Mouse (Mus musculus): ENCODE measurements around the gene Rgs9. TPM values are rescaled to one million over a fixed set of nuclear protein-coding genes. Genes with fewer than 3 reads are reported as not detected.
"Not testable (repeated sequence)": the region's sequence is repeated elsewhere in the genome, so short reads cannot be mapped to it uniquely, and the experiment has no call there.

Rgs9 gene
- polyA plus RNA-seq, 1 experiment: 19.7 TPM

DNA sequence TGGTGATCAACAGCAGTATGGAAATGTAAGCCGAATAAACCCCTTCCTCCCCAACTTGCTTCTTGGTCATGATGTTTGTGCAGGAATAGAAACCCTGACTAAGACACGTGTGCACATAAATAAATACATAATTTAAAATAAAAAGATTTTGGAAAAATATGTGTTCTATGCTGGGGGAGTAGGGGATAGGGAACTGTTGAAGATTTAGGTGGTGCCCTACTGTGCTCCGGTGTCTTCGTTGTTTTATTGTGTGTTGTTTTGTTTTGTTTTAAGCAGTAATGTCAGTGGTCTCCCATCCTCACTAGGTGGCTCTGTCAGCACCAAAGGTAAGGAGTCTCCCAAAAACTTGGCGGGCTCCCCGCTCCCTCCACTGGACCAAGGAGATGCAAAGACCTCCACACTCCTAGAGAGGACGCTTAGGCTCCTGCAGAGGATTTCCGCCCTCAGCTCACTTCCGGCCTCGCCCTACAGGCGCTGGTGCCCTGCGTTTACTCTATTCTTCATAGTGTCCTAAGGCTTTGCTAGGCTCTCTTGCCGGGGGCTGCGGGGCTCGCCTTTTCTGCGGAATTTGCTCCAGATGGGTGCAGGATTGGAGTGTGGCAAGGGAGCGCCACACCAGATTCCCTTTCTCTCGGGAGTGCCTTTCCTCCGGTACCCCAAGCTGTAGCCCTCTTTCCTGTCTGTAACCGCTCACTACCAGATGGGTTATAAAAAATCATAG lies 14.1 kb upstream of the Rgs9 start:
- peak; percentile 41 to 87 for DNase-seq (ENCODE audit: extremely low spot score in 1 of 2, low spot score in 1 of 2)

DNA sequence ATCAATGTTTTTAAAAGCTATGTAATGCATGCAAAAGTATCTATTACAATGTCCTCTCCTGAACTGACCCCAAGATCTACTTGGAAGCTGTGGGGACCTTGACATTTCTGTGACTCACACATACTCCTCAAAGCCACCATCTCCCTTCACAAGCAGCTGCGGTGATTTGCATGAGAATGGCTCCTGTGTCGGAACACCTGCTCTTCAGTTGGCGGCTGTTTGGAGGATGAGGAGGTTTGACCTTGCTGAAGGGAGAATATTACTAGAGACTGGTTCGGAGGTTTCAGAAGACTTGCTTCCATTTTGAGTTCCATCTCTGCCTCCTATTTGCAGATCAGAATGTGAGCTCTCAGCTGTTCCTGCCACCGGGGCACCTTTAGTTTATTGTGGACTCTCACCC lies 7.8 kb upstream of the Rgs9 start:
- DNase-seq (ENCODE audit: extremely low spot score in 1 of 2, low spot score in 1 of 2): no peak

DNA sequence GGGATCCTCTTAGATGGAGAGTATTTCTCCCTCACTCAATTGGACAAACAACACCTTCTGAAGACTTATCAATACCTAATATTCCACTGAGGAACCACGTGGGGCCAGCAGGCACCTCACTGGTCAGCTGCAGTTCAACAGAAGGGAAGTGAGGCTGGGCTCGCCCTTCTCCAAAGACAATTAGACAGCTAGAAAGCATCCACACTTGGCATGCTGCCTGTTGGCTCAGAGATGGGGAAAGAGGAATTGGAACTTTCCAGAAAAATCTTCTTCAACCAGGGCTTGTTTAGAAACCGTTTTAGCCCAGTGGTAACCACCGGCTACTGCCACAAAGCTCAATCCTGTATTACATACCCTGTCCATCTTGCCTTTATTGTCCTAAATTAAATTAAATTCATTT lies 4.4 kb upstream of the Rgs9 start:
- no peak for DNase-seq (ENCODE audit: extremely low spot score in 1 of 2, low spot score in 1 of 2)

DNA sequence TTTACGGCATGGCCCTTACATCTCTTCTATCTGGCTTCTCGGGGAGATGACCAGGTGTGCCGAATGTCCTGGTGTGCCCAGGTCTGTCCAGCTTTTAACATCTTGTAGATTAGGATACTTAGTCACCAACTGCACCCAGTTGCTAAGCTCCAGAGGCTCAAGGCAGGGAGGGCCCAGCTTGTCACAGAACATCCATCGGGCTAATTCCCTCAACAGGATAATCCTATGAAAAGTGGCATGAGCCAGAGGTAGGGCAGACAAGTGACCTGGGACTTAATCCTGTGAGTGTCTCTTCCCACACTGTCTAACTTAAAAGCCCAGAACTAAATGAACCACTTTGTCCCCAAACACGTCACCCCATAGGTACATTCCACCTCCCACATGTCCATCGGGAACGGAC lies 898 bp downstream of the Rgs9 start:
- DNase-seq (ENCODE audit: extremely low spot score in 1 of 2, low spot score in 1 of 2): no peak

DNA sequence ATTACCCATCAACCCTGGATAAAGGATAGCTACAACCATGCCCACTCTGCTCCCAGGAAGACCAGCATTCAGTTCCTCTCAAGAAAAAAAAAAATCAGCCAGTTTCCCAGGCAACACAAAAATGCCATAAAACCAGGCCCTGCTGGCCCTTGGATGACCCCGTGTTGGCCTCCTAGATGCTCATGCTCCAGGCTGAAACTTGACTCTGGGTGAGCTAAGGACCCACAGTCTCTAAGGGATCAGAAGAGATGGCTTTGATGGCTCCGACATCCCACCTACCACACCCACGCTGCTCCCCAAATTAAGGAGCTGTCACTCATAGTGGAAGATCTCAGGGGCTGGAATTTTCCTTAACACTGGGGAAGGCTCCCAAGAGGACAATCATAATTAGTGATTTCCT lies 5.9 kb downstream of the Rgs9 start:
- no peak for DNase-seq (ENCODE audit: extremely low spot score in 1 of 2, low spot score in 1 of 2)

DNA sequence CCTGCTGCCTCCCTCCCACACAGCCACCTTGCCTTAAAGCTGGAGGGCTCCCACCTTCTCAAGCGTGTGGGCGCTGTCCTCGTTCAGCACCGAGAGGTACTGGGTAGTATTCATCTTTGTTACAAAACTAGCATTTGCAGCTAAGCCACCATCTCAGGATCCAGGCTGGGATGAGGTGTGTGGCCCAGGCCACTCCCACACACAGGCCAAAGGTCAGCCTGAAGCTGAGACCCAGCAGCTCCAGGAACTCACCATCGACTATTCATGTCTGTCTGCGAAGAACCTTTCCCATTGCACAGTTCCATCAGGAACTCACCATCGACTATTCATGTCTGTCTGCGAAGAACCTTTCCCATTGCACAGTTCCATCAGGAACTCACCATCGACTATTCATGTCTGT lies 8.6 kb downstream of the Rgs9 start:
- not testable (repeated sequence) for DNase-seq (ENCODE audit: extremely low spot score in 1 of 2, low spot score in 1 of 2)

DNA sequence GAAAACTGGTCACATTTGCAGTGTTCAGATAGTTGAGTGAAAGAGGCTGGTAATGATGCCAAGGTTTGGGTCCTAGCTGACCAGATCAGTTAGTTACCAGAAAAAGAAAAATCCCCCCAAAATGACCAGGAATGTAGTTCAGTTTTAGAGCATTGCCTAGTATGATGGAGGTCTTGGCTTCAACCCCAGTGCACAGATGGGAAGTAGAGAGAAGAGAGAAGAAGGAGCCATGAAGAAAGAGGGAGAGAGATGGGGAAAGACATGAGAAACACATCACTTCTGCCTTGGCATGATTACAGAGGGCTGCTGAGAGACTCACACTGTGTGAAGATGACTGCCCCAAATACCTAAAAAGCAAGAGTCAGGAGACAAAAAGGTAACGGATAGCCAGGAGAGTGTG lies 13.1 kb downstream of the Rgs9 start:
- DNase-seq (ENCODE audit: extremely low spot score in 1 of 2, low spot score in 1 of 2): no peak

DNA sequence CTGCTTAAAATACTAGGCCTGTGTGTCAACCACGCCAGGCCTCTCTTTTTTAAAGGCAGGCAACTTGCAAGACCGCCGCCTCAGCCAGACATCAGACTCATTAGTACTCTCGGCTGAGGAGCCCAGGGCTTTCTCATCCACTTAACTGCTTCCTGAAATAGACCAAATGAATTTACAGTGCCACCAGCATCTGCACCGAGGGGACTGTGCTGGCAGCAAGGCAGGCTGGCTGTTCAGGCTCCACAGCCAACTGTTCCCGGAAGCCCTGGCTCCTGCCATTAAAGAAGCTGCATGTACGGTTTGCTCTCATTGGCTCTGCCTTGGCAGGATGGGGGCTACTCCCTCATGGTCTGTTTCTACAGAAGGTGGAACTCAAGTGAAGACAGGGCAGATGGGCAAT lies 19.7 kb downstream of the Rgs9 start:
- DNase-seq (ENCODE audit: extremely low spot score in 1 of 2, low spot score in 1 of 2): peak in 1 of 2 experiments; percentile 39

DNA sequence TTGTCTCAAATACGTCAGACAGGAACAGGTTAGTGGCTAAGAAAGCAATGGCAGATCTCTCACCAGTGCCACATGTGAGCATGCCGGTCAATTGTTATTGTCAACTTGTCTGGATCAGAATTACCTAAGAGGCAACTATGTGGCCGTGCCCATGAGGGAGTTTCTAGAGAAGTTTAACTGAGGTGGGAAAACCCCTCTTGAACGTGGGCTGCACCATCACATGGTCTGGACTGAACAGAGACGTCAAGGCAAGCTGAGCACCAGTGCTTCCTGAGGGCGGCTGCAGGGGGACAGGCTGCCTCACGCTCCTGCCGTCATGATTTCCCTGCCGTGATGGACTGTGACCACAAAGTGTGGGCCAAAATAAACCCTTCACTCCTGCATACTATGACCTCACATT lies 26.5 kb downstream of the Rgs9 start:
- no peak for DNase-seq (ENCODE audit: extremely low spot score in 1 of 2, low spot score in 1 of 2)

DNA sequence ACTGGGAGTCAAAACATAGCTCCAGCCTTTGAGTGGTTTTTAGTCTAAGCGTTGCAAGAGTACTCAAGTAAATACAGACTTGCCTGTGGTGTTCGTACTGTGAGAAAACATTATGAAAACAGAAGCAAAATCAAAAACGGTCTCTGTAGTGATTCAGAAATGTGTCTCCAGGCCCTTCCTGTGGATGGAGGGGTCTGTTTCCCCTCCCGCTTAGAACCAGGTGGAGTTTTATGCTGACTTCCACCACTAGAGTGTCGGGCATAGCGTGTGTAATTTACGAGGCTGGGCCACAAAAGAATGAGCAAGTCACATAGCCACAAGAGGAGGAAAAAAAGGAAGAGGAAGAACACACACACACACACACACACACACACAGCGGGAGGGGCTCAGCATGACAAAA lies 27.6 kb downstream of the Rgs9 start:
- no peak for DNase-seq (ENCODE audit: extremely low spot score in 1 of 2, low spot score in 1 of 2)

DNA sequence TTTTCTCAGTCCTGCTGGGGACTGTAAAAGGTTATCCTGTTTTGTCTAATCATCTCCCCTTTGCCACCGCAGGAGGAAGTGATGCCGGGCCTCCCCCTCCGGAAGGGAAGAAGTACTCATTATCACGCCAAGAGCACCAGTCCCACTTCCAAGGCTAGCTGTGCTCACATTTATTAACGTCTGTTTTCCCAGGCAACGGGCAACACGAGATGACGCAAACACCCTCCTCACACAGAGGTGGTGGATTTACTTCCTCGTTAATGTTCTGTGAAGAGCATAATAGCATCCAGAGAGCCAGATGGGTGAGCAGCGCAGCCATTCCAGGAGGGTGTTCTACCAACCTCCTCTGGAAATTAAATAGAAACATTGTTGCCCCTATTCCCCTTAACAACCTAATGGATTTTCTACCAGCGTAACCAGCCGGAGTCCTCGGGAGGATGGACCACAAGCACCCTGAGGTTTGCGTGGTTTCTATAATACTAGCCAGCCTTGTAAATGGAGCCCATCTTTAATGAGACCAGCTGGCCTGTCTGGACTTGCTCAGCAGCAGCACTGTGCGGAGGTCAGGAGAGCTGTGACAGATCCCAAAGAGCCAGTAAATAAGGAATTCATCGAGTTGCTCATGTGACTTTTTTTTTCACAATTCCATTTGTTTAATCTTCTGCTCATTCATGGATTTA lies 28.1 kb downstream of the Rgs9 start:
- DNase-seq (ENCODE audit: extremely low spot score in 1 of 2, low spot score in 1 of 2): no peak

DNA sequence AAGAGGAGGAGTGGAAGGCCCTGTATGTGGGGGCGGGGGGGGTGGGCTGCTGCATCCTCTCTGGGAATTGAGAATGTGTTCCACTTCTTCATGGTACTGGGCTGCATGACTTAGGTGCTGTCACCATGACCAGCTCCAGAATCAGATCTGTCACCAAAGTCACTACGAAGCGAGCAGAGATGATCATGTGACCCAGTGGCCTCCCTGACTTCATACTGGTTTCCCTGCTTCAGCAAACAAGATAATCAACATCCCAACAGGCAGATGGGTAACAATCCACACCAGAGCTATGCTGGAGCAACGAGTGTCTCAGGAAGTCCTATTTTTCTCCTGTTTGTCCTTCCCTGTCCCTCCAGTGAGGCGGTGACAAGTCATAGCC lies 28.7 kb downstream of the Rgs9 start:
- DNase-seq (ENCODE audit: extremely low spot score in 1 of 2, low spot score in 1 of 2): no peak

DNA sequence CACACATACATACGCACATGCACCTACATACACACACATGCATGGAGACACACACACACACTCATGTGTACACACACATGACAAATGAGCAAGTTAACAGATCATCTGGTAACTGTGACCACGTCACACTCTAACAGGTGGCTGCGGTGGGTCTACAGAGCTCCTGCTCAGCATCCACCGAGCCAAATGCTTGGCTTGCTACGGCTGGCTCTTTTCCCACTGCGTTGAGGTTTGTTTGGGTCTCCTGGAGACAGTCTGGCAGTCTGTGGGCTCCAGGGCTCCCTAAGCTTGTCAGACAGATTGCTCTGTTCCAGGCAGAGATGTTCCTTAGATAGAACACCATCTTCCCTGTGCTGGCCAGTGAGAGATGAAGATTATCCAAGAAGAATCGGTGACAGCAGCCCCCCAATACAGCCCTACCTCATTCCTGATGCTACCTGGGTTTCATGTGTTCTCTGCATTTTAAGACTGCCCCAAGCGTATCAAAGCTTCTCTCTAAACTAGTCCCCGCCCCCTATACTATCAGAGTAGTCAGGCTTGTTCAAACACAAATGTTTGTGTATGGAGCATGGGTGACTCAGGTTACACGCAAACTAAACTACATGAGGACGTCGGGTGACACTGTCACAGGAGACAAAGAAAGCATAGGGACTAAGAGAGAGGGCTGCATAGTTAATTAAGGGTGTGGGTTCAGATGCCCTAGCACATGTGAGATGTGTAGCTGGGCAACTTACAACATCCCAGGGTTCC lies 31.6 kb downstream of the Rgs9 start:
- peak in 1 of 2 experiments; percentile 46 for DNase-seq (ENCODE audit: extremely low spot score in 1 of 2, low spot score in 1 of 2)

DNA sequence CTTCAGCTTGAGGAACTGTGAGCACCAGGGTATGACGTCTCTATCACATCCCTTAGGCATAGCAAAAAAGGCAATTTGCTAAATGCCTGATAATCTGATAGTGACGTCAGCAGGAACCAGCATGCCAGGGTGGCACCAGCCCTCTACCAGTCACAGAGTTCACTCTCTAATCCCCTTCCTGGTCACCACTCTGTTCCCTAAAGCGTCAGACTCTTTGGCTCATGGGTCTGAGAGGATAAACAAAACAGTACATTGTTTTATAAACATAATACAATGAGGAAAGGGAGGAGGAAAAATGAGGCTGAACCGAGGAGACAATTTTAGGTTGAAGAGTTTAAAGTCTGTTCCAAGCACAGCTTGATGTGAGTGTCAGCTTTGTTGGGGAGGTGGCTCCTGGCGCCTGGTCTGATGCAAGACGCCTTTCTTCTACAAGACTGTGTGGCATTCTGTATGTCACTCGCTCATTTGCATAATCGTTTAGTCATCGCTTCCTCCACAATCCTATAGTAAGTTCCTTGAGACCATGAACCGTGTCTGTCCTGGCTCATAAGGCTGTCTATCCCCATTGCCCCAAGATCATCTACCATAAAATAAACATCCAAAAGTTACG lies 33.7 kb downstream of the Rgs9 start:
- peak; percentile 47 to 71 for DNase-seq (ENCODE audit: extremely low spot score in 1 of 2, low spot score in 1 of 2)

DNA sequence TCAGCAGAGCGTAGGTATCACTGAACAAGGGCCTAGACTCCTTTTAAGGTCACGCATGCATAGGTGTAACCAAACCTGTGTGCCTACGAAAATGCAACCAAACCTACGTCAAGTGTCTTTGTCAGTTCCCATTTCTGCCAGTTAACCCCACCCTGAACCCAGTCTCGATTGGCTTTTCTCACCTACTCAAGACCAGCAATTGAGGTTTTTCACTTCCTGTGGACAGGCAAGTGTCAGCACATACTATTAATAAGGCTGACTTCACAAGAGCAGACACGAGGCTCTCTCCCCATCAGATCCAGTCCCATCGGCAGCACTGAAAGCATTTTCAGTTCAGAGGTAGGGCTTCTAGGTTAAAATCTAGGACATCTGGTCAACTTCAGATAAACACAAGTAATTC lies 37.4 kb downstream of the Rgs9 start:
- no peak for DNase-seq (ENCODE audit: extremely low spot score in 1 of 2, low spot score in 1 of 2)

DNA sequence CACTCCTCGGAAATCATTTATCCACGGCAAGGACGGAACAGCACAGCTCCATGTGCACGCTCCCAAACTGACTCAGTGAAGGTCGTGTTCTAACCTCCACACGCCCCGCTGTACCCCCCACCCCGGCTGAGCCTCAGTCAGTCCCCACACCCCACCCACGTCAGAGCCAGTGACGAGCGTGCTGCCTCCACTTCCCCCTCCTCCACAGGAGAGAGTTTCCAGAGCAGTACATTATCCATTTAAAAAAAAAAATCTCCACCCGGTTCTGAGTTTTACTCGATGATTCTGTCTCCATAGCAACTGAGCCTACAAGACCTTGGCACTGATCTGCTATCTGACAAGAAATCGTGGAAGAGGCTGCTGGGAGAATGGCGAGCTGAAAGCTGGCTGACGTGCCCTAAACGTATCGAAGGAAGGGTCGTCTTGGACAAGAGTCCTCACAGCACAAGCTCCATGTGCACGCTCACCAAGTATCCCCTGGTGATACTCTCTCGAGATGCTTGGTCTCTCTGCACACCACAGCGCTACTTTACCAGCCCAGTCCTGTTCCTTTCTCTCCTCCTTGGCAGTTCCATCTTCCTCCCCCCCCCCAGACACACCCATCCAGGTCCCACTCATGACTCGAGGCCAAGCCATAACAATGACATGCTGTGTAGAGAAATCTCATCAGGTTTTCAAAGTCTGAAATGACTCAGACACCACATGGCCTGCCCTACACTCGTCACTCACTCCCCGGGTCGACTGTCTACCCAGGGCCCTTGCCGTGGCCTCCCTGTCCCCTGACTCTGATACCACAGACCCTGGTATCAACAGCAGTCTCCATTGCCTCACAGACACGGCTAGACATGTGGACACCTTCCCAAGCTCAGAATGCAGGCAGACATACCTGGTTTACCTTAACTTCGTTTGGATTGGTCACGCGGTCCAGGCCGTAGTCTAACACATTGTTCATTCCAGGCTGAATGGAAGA lies 38.7 kb downstream of the Rgs9 start:
- DNase-seq (ENCODE audit: extremely low spot score in 1 of 2, low spot score in 1 of 2): peak; percentile 38 to 75

DNA sequence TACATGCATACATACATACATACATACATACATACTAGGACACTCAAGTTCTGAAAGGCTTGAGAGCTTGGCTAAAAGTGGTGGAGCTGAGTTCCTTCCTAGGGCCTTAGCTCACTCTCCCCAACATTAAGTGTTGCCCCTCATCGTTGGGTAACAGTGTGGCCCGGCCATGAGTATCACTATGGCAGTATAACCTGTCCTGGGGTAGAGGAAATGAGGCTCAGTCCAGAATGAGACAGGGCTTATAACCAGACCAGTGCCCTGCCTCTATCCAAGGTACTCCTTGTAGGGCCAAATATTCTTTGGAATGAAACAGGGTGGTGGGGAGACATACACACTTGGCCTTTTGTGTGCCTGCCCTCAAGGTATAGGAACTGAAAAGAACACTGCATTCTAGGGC lies 40.1 kb downstream of the Rgs9 start:
- no peak for DNase-seq (ENCODE audit: extremely low spot score in 1 of 2, low spot score in 1 of 2)

DNA sequence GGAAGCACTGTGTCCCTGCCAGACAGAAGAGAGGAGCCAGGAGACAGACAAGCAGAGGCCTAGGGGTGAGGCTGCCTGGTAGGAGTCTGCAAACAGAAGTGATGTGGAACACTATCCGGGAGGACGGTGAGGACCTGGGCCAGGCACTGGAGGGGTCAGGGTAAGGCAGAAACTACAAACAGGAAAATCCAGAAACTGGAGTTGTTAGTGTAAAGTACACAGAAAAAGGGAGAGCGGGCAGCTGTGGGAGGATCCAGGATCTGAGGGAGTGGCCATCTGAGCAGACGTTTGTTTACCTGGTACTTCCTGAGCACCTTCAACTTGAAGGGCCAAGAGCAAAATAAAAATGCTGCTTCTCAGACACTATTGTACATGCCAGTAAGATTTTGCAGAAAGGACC lies 42.9 kb downstream of the Rgs9 start:
- no peak for DNase-seq (ENCODE audit: extremely low spot score in 1 of 2, low spot score in 1 of 2)

DNA sequence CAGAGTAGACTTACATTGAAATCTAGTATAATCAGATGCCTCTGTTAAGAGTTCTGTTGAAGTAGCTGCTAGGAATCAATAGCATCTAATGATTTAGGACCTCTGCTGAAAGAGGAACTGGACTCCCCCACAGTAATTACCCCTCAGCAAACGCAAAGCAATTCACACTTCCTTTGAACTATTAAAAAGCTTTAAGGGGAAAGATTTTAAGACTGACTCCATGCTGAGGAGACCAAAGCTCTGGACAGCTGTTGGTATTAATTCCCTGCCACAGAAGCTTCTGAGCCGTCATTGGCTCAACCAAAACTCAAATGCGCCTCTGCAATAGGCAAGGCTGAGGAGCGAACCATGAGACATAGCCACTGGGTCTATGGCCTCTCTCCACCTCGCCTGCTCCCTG lies 45.4 kb downstream of the Rgs9 start:
- no peak for DNase-seq (ENCODE audit: extremely low spot score in 1 of 2, low spot score in 1 of 2)

DNA sequence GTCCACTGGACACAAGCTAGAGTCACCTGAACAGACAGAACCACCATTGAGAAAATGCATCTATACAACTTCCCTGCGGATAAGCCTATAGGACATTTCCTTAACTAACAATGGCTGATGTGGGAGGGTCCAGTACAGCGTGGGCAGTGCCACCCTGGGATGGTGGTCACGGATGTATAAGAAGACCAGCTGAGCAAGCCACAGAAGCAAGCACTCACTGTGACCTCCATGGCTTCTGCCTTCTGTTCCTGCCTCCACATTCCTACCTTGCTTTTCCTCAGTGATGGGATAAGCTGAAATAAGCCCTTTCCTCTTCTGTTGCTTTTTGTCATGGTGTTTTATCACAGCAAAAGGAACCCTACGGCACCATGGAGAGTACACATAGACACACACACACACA lies 47.4 kb downstream of the Rgs9 start:
- no peak for DNase-seq (ENCODE audit: extremely low spot score in 1 of 2, low spot score in 1 of 2)

All from frontal cortex, adult 2 months (tissue).